Mouse (Mus musculus) cortical plate, adult 2 months (tissue): ENCODE measurements around the gene Trmu.
"Not testable (repeated sequence)": the region's sequence is repeated elsewhere in the genome, so short reads cannot be mapped to it uniquely, and the experiment has no call there.

Experiments
- CTCF ChIP-seq: fragments of 200-500 bp; IDR thresholded peaks from 2 replicates; pipeline ENCODE4 v1.5.1; 2011; ENCODE audit warnings: mild to moderate bottlenecking, control low read depth, low read length; ENCODE audit not compliant: insufficient read depth; ENCODE audit errors: extremely low read depth
- POLR2A ChIP-seq: fragments of 200-500 bp; IDR thresholded peaks from 2 replicates; pipeline ENCODE4 v1.6.1; 2011; ENCODE audit warnings: mild to moderate bottlenecking, low read length, control low read depth; ENCODE audit not compliant: insufficient read depth; ENCODE audit errors: extremely low read depth

DNA sequence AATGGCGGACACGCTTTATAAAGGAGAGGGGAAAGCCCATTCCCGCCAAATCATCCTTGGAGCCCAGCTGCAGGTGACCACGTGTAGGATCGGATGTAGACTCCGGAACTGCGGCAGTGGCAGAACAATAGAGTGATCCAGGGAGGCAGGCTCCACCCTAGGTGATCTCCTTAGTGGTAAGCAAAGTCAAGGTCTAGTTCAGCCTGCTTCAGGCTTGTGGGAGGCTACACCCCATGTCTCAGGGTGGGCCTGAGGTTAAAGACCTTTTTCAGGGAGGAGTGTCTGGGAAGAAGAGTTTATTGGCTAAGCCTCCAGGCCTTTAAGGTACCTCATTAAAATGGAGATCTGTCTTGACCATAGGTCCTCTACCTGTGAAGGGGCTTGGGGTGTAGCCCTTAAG, 13.2 kb upstream of the Trmu start:
- not testable (repeated sequence) for TF ChIP-seq CTCF, POLR2A
